Mouse (Mus musculus) left cerebral cortex, adult 8-10 months (tissue): ENCODE results near the gene Wscd1. TPM values are rescaled to one million over a fixed set of nuclear protein-coding genes. Genes with fewer than 3 reads are reported as not detected.

Source experiments
- DNase-seq, 2 experiments: peaks; one replicate each; pipeline ENCODE4 v3.0.0; 2022; ENCODE audit warnings: low spot score in 2 of 2
- total RNA-seq, 4 experiments: library from RNA; stranded (reverse); gene quantifications; 2 replicates each; pipeline ENCODE4 v1.2.4; 2022

Wscd1 gene
- total RNA-seq: 10 to 100 TPM; 68.6 to 75.8 (median 73.9) TPM

DNA sequence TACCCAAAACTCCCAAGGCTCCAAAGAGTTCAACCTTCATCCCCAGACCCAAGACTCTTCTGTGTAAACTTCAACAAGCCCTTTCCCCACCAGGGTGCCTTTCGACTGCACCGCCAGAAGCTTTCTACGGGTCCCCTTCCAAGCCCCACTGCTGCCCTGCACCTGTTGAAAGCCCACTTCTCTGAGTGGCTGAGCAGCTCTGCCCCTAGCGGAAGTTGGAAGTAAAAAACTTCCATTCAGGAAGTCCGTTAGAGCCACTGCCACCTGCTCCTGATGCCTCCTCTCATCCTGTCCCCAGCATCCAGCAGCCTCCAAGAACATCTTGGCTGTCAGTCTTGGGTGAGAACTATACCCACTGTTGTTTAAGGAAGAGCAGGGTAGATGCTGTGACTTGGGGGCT lies at the start of gene Wscd1:
Gene Wscd1 (plus strand): TSS at position 250 of the 400 bp plus-strand sequence.
- no peak for DNase-seq

DNA sequence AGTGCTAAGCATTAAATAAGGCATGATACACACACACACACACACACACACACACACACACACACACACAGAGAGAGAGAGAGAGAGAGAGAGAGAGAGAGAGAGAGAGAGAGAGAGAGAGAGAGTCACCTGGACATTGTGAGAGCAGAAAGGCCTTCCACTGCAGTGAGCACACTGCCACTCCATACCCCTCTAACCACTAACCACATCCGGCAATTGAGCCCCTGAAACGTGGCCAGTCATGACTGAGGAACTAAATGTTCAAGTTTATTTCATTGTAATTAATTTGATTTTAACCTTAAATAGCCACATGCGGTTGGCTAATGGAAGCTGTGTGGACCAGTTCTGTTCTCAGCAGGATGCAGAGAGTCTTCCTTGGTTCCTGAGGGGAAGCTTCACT lies 21.7 kb upstream of the Wscd1 start:
- no peak for DNase-seq

DNA sequence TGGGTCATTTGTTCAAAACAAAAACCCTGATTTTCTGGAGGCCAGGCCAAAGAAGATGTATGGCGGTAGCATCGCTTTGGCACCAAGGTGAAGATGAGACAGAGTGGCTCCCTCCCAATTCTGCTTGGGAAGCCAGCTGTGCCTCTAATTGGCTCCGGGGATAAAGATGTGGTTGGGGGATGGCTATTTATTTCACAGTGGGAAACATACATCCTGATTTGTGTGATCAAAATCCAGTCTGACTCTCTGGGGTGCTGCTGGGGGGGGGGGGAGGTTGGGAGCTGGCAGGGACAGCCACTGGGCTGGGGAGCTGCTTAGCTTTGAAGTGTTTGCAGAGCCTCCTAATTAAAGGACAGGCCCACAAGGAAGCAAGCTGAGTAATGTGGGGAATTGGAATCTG lies 20.4 kb upstream of the Wscd1 start:
- DNase-seq: no peak

DNA sequence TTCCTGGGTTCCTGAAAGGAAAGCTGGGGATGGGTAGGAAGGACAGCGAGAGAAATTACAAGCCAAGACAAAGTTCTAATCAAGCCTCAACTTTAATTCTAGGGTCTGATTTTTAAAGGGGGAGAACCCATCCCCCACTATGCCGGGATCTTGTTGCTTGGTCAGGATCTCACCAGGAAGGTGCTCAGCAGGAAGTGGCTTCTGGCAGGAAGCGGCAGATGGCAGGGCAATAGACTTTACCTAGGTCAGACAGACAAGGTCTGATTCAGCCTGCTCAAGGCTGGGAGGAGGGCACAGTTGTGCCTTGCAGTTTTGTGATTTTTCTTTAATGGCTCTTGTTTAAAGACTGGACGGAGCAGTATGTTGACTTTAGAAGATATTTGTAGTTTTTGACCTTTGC lies 15.9 kb upstream of the Wscd1 start:
- DNase-seq: no peak

DNA sequence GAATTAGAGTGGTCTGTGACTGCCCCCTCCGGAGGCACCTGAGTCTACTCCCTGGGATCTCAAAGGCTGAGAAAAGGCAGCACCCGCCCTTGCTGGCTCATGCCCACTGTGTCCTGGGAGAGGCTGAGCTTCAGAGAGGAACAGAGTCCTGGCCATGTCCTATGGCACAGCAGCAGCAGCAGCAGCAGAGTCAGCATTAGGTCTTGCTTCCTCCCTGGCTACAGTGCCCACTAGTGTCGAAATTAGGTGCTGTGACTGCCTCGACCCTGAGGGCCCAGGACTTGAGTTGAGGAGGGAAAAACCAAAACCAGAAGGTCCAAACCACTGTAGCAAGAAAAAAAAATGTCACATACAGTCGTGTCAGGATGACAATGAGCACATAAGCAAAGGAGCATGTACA lies 12.6 kb upstream of the Wscd1 start:
- no peak for DNase-seq

DNA sequence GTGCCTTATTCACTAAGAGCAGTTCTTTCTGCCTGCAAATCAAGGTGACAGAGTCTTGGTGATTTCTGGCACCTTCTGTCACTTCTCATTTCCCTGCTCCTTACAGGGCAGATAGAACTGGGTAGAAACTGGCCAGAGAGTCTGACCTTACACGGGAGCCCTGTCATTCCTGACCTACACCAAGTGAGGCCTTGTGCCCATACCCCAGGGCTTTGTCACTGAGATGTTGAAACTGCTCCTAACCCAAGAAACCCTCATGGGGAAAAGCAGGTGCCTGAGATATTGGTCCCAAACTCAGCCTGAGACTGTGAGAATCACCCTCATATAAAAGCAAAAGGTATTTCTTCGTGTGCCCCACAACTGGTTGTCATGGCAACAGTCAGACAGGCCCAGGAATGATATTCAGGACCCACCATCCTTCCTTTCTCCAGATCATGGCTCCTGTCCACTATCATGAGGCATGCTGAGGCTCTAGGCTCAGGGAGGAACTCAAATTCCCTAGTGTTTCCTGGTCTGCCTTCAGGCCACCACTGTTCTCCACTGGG lies 11.1 kb upstream of the Wscd1 start:
- DNase-seq: no peak

DNA sequence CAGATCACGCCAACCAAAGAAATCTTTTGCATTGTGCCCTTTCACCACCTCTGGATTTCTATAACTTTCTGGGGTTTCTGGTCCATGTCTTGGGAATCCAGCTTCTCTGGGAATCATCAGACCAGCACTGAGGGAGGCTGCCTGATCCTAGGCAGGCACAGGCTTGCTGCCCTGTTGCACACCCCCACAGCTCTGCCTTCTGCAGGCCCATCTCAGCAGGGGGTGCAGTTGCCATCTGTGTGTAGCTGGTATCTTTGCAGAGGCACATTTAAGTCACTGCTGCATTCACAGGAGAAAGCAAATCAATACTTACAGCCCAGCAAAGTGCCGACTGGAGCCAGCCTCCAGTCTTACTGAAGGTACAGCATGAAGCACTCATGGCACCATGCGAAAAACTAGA lies 3.8 kb upstream of the Wscd1 start:
- DNase-seq: peak in 1 of 2 experiments; percentile 64

DNA sequence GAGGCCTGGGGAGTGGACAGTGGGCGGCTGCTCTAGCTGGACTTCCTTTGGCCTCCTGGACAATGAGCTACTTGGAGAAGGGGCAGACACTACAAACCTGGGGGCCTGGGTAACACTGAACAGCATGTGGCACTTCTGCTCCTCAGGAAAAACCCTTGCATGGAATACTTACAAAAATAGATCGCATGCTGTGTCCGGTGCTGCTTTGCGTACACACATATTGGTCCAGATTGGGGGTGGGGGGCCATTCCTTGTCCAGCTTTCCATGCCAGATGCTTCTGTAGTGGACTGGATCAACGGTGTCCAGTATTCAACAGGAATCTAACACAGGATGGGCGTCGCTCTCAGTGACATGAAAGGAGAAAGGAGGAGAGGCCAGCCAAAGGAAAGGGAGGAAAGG lies 2.0 kb upstream of the Wscd1 start:
- no peak for DNase-seq

DNA sequence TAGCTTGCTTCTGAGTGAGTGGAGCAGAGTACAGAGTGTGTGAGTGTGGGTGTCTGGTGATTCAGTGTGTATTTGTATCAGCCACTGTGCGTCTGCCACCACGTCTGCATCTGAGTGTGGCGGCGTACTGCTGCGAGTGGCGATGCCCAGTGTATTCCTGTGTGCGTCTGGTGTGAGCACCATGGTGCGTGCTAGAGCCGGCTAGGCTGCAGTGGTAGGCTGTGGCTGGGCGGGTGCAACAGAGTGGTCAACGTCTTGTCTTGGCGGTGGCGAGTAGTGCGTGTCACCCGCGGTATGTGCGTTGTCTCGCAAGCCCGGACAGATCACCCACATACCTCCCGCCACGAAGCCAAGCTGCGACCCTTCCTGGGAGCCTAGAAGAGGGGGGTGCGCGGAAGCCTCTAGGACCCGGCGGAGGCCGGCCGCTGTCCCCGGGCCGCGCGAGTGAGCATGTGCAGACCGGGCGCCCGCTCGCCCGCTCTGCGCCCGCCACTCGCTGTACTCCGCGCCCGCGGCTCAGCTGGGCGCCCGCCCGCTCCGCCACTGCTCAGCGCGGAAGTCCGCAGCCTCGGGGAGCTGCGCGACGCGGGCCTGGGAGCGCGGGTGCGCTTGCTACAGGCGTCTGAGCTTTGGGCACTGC lies 934 bp downstream of the Wscd1 start:
- DNase-seq: peak; percentile 70 to 74

DNA sequence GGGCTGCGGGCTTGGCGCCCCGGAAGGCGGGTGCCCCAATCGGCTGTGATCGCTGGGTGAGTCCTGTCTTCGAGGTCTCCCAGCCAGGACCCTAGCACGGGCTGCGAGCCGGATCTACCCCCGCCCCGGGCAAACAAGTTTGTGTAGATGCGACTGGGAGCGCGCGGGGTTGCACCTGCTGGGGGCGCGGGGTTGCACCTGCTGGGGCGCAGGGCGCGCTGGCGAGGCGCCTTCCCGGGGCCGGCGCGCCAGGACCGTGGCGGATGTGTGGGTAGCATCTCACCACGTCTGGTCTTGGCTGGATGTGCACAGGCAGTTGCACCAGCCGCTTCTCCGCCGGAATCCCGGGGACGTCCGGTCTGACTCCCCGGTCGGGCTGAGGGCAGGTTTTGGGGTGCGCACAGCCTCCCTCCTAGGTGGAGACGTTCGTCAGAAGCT lies 1.5 kb downstream of the Wscd1 start:
- no peak for DNase-seq

DNA sequence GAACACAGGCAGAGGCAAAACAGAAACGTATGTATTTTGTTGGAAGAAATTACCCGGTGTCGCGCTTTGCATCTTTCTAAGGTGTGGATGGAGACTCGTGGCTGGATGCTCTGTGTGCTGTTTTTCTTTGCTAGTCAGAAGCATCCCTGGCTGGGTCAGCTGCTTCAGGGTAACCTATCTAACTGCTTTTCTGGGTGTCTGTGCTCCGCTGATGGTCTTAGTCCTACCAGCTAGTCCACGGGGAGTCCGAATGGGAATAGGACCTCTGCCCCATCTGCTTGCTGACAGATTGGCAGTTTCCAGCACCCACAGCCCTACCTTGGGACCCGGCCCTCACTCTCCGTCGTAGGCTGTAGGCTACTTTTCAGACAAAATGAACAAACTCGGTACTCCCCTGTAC lies 2.0 kb downstream of the Wscd1 start:
- DNase-seq: no peak

DNA sequence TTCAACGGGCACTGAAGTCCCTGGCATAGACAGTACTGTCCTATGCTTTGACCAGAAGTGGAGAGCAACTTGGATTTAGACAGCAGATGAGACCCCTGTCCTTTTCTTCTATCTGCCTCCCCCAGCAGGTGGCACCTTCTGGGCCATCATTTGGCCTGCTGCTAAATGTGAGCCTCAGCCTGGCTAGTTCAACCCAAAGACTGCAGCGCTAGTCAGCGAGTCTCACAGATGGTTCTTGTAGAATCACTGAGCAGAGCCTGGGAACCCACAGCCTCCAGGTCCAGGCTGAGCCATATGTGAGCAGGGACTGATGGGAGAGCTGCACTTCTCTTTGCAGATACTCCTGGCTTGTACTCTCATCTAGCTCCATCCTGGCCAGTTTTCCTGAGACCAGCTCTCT lies 2.9 kb downstream of the Wscd1 start:
- no peak for DNase-seq

DNA sequence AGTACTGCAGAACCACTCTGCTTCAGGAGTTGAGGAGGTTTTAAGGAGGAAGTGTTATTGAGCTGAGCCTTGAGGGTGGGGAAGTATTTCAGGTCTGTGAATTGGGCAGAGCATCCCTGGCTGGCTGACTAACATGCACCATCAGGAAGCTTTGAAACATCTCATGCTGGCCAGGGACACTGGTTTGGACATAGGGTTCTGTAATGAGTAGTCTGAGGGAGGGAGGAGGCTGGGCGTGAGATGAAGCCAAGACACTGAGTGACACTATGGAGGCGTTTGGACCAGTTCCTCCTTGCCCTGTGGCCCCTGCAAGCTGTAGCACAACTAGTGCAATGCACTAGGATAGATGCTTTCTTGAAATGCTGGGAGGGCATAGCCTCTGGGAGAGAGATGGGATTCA lies 5.4 kb downstream of the Wscd1 start:
- no peak for DNase-seq

DNA sequence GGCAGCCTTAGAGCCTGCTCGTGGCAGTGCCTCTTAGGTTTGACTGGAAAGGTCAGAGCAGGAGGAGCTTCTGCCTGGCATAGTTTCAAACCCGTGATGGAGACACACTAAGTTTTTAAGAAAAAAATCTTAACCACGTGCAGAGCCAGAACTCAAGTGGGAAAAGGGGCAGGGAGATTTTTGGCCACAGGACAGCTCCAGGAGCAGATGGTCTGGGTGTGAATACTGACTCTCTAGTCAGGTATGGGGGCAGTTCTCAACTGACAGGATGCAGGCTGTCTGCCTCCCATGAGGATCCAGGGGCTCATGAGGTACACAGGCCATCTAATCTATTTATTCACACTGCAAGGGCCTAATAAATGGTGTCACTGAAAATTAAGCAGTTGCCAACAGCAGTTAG lies 6.6 kb downstream of the Wscd1 start:
- no peak for DNase-seq

DNA sequence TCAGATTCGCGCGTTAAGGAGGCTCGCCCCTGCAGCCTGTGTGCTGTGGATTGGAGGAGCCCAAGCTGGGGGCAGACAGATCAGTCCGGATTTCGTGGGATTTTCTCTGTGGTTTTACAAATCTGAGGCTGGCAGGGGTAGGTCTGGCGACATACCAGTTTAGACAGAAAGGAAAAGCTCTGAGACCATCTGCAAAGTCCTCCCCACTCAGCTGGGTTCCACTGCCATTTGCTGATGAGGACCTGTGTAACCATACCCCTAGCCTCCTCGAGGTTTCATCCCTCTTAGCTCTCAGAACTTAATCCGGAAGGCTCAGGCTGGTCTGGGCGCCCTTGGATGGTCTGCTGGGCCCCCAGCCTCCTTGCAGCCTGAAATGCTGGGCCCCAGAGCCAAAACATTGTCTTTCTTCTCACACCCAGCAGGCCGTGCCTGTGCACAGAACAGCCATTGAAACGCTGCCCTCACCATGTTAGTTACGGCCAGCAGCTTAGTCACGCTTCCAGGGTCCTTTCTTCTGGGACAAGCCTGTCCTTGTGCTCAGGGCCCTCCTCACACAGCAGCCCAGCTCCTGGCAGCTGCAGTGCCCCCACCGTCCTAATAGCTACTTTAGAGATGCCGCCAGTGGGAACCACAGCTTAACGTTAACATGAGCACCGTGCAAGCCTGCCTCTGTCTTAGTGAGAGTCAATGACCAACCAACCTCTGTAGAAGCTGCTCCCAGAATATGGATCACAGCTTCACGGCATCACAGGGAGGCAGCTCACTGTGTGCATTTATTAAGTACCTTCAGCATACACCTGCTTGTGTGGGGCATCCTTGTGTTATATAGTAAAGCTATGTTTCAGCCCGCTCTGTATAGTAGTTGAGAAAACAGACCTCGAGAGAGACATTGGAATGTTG lies 8.7 kb downstream of the Wscd1 start:
- DNase-seq: peak in 1 of 2 experiments; percentile 85

DNA sequence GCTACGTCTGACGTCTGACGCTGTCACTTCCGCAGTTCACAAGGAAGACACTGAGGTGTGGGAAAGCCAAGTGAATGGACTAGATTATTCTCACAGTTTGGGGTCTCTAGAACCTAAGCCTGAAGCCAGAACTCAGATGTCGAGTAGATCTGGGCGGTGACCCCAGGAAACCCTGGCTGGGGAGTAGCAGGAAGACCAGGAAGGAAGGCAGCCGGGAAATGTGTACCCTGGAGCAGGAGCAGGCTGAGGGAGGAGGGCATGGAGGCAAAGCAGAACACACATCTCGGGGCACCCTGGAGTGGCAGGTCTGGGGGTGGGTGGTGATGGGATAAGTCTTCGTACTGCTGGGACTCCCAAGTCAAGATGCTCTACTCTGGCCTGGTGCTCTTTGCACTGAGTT lies 11.3 kb downstream of the Wscd1 start:
- no peak for DNase-seq

DNA sequence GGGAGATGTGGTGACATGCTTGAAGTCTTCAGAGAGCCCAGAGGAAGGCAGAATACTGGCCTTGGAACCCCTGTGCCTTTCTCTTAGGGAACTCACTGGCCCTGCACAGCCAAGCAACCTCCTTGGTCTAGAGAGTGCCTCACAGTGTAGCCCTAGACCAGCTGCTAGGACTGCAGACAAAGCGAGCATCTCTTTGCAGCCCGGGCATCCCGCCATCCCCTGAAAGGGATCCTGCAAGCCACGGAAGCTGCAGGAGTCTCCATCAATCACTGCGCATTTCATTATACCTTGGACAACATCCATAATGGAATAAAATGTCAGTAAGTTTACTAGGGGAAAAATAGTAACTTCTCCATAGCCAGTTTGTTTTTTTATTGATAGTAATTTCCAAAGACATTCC lies 13.4 kb downstream of the Wscd1 start:
- DNase-seq: peak in 1 of 2 experiments; percentile 51

DNA sequence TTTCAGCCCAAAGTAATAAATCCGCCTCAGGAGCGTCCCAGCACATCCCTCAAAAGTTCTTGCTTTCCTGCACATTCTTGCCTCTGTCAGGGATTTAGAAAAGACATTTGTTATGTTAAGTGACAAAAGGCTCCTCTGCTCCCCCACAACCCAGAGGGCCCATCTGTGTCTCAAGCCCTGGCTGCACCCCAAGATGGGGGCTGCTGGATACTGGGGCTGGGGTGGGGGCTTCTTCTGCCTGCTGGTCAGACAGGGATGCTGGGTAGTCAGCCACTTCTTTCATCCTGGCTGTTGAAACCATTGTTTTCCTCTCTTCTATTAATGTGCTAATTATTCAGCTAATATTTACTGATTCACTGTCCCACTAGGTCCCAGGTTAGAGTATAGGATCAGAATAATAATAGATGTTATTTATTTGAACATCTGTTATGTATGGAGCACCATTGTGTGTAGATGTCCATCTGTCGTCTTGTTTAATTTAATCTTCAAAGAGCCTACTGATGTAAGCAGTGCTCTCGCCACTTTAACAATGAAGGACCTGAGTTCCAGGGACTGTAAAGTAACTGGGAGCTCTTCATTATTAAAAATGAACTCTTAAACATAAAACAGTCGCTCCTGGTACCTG lies 14.0 kb downstream of the Wscd1 start:
- DNase-seq: no peak

DNA sequence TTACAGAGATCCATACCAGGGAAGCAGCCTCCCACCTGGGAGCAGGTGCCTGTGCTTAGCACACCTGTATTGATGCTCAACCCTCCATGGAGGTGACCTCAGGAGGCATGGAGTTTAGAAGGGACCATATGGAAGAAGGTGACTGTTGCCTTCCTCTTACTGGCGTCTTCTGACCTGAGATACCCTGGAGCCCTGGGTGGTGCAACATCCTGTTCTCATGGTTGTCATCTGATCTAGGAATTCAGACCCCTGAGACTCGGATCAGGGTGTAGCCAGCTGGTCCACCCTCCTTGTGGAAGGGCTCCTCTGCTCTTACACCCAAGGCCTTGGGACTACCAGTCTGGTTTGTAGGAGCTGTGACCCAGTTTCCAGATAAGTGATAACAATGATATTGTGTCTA lies 15.0 kb downstream of the Wscd1 start:
- DNase-seq: no peak

DNA sequence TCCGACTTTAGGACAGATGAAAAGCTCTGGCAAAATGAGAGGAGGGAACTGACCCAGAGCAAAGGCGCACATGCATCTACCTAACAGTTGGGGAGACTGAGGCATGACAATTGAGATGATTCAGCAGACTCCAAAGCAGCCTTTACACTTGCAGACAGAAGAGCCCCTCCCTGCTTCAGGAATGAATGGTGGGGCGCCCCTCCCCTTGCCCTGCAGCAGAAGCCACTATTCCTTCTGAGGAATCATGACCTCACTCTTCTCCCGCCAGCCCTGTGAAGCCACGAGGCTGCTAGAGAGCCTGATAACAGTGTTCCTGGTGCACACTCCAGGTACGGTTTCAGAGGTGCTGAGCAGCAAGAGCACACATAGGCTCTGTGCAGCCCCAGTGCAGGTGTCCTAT lies 15.6 kb downstream of the Wscd1 start:
- DNase-seq: no peak

DNA sequence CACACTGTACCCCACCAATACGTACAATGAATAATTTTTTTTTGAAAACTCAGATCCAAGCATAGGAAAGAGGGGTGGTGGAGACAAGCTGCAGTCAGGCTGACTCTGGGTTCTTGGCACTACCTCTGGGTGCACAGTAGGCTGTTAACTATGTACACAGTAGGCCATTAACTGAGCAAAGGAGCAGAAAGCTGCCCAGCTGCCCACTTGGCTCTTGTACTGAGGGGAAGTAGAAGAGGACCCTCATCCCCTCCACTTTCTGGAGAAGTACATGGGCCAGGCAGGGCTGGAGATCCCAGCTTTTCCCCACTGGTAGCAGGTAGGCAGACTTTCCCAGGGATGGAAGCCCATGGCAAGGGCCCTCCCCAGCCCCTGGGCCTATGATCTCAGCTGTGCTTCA lies 16.7 kb downstream of the Wscd1 start:
- DNase-seq: no peak

DNA sequence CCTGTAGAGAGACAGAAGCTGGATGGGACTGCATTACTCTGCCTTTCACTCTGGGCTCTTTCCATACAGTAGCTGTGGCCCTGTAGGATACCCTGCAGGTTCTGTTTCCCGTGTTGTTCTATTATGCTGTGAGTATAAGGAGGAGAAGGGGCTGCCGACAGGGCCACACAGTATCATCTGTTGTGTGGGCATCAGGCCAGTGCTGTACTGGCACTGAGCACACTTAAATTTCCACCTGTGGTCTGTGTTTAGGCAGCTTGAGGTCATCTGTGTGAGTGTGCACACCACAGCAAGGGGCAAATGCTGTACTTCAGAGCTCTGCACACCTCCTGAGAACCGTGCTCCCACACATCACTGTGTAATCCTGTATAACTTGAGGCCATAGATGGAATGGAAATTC lies 18.0 kb downstream of the Wscd1 start:
- no peak for DNase-seq
